ENCODE assay signal across 10 mouse cellular contexts in the genomic region with DNA sequence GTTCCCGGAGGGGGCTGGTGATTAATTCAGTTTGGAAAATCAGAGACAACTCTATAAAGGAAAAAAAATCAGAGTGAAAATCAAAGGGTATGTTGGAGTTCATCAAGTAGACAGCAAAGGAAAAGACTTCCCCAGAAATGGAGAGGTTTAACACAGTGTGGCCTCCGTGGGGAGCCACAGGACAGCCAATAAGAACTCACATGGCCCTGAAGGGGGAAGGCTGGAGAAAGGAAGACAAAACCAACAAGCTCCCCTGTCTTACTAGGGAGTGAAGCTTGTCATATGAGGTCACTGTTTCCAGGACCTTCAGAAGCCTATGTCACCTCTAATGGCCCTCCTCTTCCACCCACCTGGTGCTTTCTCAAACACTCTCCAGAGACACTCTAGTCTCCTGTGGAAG.
DNase-seq lines count a peak whose midpoint lies in the region; ATAC-seq and TF ChIP-seq lines count a peak whose summit lies in the region.
"Had no signal": no experiment of that assay in that cellular context is flagged by ENCODE, and none has a peak within 500 bp of the region (broad histone marks: within the 10 kb centered on the region; RNA-seq: fewer than 3 reads in every experiment).

No protein-coding gene starts in this region.

- no peaks in the 10 kb centered on the region for H3K9me3 ChIP-seq in forebrain, embryonic 16.5 days (ENCODE audit: control insufficient read depth, low read length)
- H3K9me3 ChIP-seq in forebrain, embryonic 12.5 days, result no peaks in the 10 kb centered on the region
- H3K9me3 ChIP-seq in lung, embryonic 14.5 days (ENCODE audit: low read depth, low read length), result no peaks in the 10 kb centered on the region
- H3K9me3 ChIP-seq in forebrain, embryonic 10.5 days, result no peaks in the 10 kb centered on the region
- H3K9me3 ChIP-seq: heart, embryonic 13.5 days had no signal

- no peak overlapping the region for H3K27ac ChIP-seq in forebrain, embryonic 16.5 days (ENCODE audit: low read length)
- no peak overlapping the region for H3K27ac ChIP-seq in forebrain, embryonic 12.5 days
- H3K27ac ChIP-seq in lung, embryonic 14.5 days (ENCODE audit: low read depth), result no peak overlapping the region
- no peak overlapping the region for H3K27ac ChIP-seq in forebrain, embryonic 10.5 days
- H3K27ac ChIP-seq: heart, embryonic 13.5 days; liver, embryonic 14.5 days had no signal

- no peak overlapping the region for H3K4me3 ChIP-seq in forebrain, embryonic 16.5 days (replicated peaks; ENCODE audit: low read length)
- no peak overlapping the region for H3K4me3 ChIP-seq in forebrain, embryonic 12.5 days (replicated peaks)
- H3K4me3 ChIP-seq in lung, embryonic 14.5 days (ENCODE audit: low read depth, low read length), result no peak overlapping the region
- no peak overlapping the region for H3K4me3 ChIP-seq in forebrain, embryonic 10.5 days
- H3K4me3 ChIP-seq: heart, embryonic 13.5 days had no signal

- no peak overlapping the region for H3K9ac ChIP-seq in forebrain, embryonic 16.5 days (replicated peaks; ENCODE audit: low read depth, low read length)
- H3K9ac ChIP-seq in forebrain, embryonic 12.5 days, result no peak overlapping the region
- H3K9ac ChIP-seq in lung, embryonic 14.5 days, result no peak overlapping the region
- H3K9ac ChIP-seq: heart, embryonic 13.5 days; liver, embryonic 14.5 days had no signal

- peak; percentile 44 for DNase-seq in lung, embryonic 14.5 days
- no peak for DNase-seq in lung, postnatal 36 days
- peak; percentile 13 to 27 for DNase-seq in frontal cortex, postnatal 25 days (ENCODE audit: low spot score in 2 of 2)
- DNase-seq in retina, postnatal 1 day, result peak; percentile 64
- DNase-seq in B cell, adult 2 months, result no peak
- no peak for DNase-seq in forebrain, embryonic 10.5 days (ENCODE audit: extremely low spot score, low spot score)

- H3K27me3 ChIP-seq in forebrain, embryonic 16.5 days (replicated peaks; ENCODE audit: control insufficient read depth, insufficient read depth, low read length), result no peaks in the 10 kb centered on the region
- no peaks in the 10 kb centered on the region for H3K27me3 ChIP-seq in forebrain, embryonic 12.5 days
- no peaks in the 10 kb centered on the region for H3K27me3 ChIP-seq in lung, embryonic 14.5 days (ENCODE audit: insufficient read depth, low read length)
- no peaks in the 10 kb centered on the region for H3K27me3 ChIP-seq in forebrain, embryonic 10.5 days (ENCODE audit: poor library complexity, severe bottlenecking)
- H3K27me3 ChIP-seq: heart, embryonic 13.5 days had no signal

- no peaks in the 10 kb centered on the region for H3K36me3 ChIP-seq in forebrain, embryonic 16.5 days (ENCODE audit: control insufficient read depth, insufficient read depth)
- H3K36me3 ChIP-seq in forebrain, embryonic 12.5 days (replicated peaks), result no peaks in the 10 kb centered on the region
- H3K36me3 ChIP-seq in lung, embryonic 14.5 days (ENCODE audit: insufficient read depth), result no peaks in the 10 kb centered on the region
- no peaks in the 10 kb centered on the region for H3K36me3 ChIP-seq in forebrain, embryonic 10.5 days (replicated peaks)
- H3K36me3 ChIP-seq: heart, embryonic 13.5 days had no signal

- H3K4me2 ChIP-seq in forebrain, embryonic 16.5 days (ENCODE audit: low read length), result no peak overlapping the region
- H3K4me2 ChIP-seq in forebrain, embryonic 12.5 days, result no peak overlapping the region
- H3K4me2 ChIP-seq in lung, embryonic 14.5 days, result no peak overlapping the region
- H3K4me2 ChIP-seq: heart, embryonic 13.5 days had no signal

- H3K4me1 ChIP-seq in forebrain, embryonic 16.5 days (replicated peaks; ENCODE audit: control insufficient read depth, insufficient read depth, low read length), result peaks cover 7% of the 10 kb centered on the region
- H3K4me1 ChIP-seq in forebrain, embryonic 12.5 days, result peaks cover 17% of the 10 kb centered on the region
- H3K4me1 ChIP-seq in lung, embryonic 14.5 days (ENCODE audit: insufficient read depth), result no peaks in the 10 kb centered on the region
- peaks cover 15% of the 10 kb centered on the region for H3K4me1 ChIP-seq in forebrain, embryonic 10.5 days
- H3K4me1 ChIP-seq: heart, embryonic 13.5 days had no signal

- 70% methylated on average over 2 of the region's 2 CpGs for WGBS in forebrain, embryonic 16.5 days
- WGBS in forebrain, embryonic 12.5 days, result 73% methylated on average over 2 of the region's 2 CpGs
- 64% methylated on average over 2 of the region's 2 CpGs for WGBS in lung, embryonic 14.5 days
- 73% methylated on average over 2 of the region's 2 CpGs for WGBS in forebrain, embryonic 10.5 days

- peak; percentile 41; the same call in 1 of the 2 replicates for ATAC-seq in forebrain, embryonic 16.5 days
- no peak for ATAC-seq in forebrain, embryonic 12.5 days (ENCODE audit: low FRiP score)
- no peak for ATAC-seq in lung, embryonic 14.5 days (ENCODE audit: insufficient read depth)

- peak; percentile 17; the same call in 1 of the 2 replicates for TF ChIP-seq CTCF in lung, embryonic 14.5 days (IDR thresholded peaks at IDR 0.05; ENCODE audit: low read depth)

Comparison
In these comparisons a context has a peak if more than half of its experiments do, and no peak if none do; other contexts are left out.
1. DNase-seq: peak in lung, embryonic 14.5 days (single experiment), frontal cortex, postnatal 25 days (2 of 2) and retina, postnatal 1 day (single experiment); none in lung, postnatal 36 days (single experiment), B cell, adult 2 months (0 of 2) and forebrain, embryonic 10.5 days (single experiment).